Mouse (Mus musculus) embryo, embryonic 11 days (tissue): ENCODE measurements around the gene Agap3.
A peak's percentile ranks its signal among the peaks of the same experiment; 100 is the strongest.

Source experiments
- DNase-seq: peaks from one replicate; pipeline ENCODE4 v3.0.0-alpha.2; 2015

The Agap3 gene

GRCm38 (mm10) chr5:24525360-24526189, 73.6 kb downstream of the Agap3 start:
- DNase-seq: peak; percentile 47

DNA sequence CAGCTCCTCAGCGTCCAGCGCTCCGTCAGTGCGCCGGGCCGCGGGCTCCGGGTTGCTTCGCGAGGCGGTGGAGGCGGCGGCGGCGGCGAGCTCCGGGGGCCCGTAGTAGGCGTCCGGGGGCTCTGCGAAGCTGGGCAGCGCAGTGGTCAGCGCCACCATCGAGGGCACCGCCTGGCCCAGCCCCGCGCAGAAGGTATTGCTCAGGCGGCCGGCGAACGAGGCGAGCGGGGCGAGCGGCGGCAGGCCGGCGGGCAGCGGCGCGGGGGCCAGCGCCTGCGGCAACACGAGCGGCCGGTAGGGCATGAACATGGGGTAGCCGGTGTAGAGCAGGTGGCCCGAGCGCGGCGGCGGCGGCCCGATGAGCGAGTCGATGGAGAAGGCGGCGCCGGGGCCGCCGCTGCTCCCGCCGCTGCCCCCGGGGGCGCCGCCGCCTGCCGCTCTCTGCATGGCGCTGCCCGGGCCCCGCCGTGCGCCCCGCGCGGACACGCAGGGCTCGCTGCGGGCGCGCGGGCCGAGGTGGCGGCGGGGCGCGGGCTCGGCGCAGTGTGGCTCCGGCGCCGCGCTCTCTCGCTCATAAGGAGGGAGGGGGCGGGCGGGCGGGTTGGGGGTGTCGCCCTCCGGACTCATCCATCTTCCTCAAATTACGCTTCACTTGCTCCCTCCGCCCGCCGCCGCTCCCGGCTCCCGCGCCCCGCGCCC, 74.4 kb downstream of the Agap3 start:
- DNase-seq: peak; percentile 59

DNA sequence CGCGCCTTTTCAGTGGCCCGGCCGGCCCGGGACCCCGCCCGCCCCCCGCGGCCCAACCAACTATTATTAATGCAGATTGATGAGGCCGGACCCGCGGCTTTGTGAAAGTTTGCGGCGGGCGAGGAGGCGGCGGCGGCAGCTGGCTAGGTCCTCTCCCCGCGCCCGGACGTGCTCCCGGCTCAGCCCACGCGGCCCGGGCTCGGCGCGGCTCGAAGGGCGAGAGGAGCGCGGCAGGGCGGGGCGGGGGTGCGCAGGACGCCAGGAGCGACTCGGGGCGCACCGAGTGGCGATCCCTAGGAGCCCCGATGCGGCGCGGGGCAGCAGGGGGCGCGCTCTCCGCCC, 74.9 kb downstream of the Agap3 start, which contains the start of gene Gbx1:
Gene Gbx1 (minus strand): TSS at position 314 of the 342 bp plus-strand sequence.
- peak; percentile 80 for DNase-seq

- DNase-seq: no peak
Observed at GRCm38 (mm10) chr5:24527780-24528179, 75.8 kb downstream of the Agap3 start.

- DNase-seq: peak; percentile 90
Observed at GRCm38 (mm10) chr5:24530042-24530689, 78.2 kb downstream of the Agap3 start.

- DNase-seq: no peak
Observed at GRCm38 (mm10) chr5:24533391-24533790, 81.4 kb downstream of the Agap3 start.

DNA sequence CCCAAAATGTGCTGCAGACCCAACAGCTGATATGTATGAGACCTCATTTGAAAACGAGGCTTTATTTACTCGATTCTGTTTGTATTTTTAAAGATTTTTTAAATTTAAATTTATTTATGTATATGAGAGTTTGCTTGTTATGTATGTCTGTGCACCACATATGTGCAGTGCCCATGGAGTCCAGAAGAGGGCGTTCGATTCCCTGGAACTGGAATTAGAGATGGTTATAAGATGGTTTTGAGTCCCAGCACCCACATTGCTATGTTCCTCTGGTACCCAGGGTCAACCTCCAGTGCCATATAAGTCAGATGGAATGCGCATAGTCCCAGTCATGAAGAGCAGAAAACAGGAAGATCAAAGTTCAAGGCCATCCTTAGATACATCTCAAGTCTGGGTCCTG, 82.3 kb downstream of the Agap3 start:
- DNase-seq: no peak

GRCm38 (mm10) chr5:24535731-24536130, 83.8 kb downstream of the Agap3 start:
- DNase-seq: no peak

- DNase-seq: no peak
Observed at GRCm38 (mm10) chr5:24536511-24536910, 84.5 kb downstream of the Agap3 start.

GRCm38 (mm10) chr5:24537618-24538017, 85.6 kb downstream of the Agap3 start:
- DNase-seq: no peak

GRCm38 (mm10) chr5:24539571-24540296, 87.8 kb downstream of the Agap3 start:
- no peak for DNase-seq

GRCm38 (mm10) chr5:24540387-24541143, 88.6 kb downstream of the Agap3 start, which contains the start of gene Asb10:
Asb10 (minus strand) TSS chr5:24540978.
- DNase-seq: peak; percentile 17

GRCm38 (mm10) chr5:24541144-24541569, 89.2 kb downstream of the Agap3 start:
- DNase-seq: no peak

DNA sequence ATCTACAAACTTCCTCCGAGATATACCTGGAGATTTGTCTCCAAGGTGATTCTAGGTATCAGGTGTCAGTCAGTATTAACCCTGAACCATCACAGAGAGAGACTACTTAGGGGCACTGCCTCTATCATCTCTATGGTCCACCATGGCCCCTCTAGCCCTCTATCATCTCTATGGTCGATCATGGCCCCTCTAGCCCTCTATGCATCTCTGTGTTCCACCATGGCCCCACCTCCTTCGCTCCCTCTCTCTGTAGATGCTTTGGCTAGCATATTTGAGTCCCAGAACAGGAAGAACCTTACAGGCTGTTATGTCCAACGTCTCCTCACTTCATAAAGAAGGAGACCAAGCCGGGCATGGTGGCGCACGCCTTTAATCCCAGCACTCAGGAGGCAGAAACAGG, 90.7 kb downstream of the Agap3 start:
- no peak for DNase-seq

- DNase-seq: peak; percentile 58
Observed at GRCm38 (mm10) chr5:24550598-24551316, 98.8 kb downstream of the Agap3 start.

DNA sequence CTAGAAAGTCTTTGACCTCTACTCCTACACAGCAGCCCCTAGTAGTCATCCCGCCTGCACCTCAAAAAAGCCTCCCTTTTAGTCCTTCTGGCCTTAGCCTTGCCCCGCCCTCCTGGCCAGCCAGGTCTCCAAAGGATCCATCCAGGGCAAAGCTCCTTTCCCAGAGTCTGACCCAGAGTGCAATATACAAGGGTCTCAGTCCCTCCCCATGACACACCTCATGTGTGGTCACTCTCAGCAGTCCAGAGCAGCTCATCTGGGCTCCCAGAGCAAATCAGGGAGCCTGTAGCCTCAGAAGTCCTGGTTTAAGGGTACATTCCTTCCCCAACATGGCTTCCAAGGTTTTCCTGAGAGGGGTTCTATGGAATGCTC, 99.3 kb downstream of the Agap3 start:
- DNase-seq: no peak
